Mouse (Mus musculus): ENCODE measurements around the gene Extl1.
A peak's percentile ranks its signal among the peaks of the same experiment; 100 is the strongest.
"Not testable (repeated sequence)": the region's sequence is repeated elsewhere in the genome, so short reads cannot be mapped to it uniquely, and the experiment has no call there.

The Extl1 gene

GRCm38 (mm10) chr4:134383750-134384149 is at the start of gene Extl1:
Gene Extl1, minus strand, starts transcription at chr4:134383850.
- DNase-seq (ENCODE audit: low spot score in 2 of 2), result not testable (repeated sequence)

DNA sequence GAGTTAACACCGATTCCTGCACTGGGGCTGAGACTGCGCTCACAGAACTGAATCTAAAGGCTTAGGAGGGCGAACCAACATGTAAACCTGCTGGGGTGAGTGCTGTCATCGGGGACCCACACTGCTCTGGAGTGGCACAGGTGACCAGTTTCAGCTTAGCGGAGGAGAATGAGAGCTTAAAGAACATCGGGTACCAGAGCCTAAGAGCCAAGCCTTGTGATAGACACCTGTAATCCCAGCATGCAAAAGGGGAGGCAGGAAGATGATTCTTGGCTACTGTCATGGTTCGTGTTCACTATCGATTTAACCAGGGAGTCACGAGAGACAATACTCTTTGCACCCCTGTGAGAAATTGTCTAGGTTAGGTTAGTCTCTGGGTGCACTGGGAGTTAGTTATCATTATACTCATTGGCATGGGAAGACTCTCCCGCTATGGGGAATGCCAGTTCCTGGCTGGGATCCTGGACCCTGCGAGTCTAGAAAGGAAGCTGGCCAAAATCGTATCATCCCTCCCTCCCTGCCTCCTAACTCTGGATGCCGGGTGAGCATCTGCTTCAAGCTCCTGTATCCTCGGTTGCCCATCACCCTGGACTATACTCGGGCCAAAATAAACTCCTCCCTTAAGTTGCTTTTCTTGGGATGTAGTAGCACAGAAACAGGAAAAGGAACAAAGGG is 49.2 kb upstream of the Extl1 start:
- DNase-seq (ENCODE audit: low spot score in 2 of 2), result no peak

GRCm38 (mm10) chr4:134430381-134431004 is 46.8 kb upstream of the Extl1 start:
- peak; percentile 92 to 95 for DNase-seq (ENCODE audit: low spot score in 2 of 2)

DNA sequence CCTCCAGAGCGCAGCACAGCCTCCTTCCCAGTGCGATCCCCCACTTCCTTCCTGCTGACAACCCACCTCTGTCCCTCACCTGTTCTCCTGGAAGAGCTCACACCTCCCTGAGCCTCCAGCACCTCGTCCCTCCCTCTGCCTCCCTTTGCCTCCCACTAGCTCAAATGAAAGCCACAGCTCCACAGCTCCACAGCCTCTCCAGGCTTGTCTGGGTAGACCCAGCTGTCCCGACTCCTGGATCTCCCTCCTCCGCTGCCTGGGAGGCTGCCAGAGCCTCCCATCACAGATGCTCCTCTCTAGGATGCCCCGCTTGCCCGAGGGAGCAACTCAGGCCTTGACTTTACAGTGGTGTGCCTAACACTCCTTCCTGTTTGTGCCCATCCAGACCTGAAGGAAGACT is 41.4 kb upstream of the Extl1 start:
- DNase-seq (ENCODE audit: low spot score in 2 of 2), result peak in 1 of 2 experiments; percentile 51

- DNase-seq (ENCODE audit: low spot score in 2 of 2), result peak in 1 of 2 experiments; percentile 19
These were observed 40.3 kb upstream of the Extl1 start for GRCm38 (mm10) chr4:134423949-134424348.

GRCm38 (mm10) chr4:134421971-134422370 is 38.3 kb upstream of the Extl1 start:
- DNase-seq (ENCODE audit: low spot score in 2 of 2), result no peak

DNA sequence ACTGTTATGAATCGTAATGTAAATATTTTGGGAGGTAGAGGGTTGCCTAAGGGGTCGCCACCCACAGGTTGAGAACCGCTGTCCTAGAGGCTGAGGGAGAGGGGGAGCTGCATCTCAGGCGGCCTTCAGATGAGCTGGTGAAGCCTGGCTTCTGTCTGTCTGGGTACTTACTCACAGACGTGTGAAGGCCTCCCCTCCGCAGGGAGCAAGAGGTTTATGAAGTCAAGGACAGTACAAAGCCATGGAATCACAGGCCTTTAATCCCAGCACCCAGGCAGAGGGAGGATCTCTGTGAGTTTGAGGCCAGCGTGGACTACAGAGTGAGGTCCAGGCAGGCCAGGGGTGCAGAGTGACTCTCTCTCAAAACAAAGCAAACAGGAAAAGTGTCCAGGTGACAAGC is 33.5 kb upstream of the Extl1 start:
- DNase-seq (ENCODE audit: low spot score in 2 of 2), result no peak

DNA sequence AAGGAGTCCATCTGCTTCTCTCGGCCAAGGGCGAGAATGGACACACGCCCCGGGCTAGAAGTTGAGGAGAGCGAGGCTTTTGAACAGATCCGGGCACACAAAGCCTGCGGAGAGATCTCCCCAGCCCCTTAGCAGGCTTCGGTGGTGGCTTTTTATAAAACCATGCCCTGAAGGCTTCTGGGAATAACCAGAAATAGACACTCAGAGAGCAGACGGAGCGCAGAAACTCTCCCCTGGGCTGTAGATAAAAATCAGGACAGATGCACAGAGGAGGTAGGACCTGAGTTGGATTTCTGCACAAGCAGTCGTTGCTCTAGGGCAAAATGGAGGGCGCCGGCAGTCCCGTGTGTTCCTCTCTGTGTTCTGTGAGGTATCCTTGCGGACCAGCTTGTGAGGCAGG is 33.0 kb upstream of the Extl1 start:
- peak in 1 of 2 experiments; percentile 70 for DNase-seq (ENCODE audit: low spot score in 2 of 2)

- DNase-seq (ENCODE audit: low spot score in 2 of 2), result peak; percentile 56 to 63
These were observed 32.5 kb upstream of the Extl1 start for GRCm38 (mm10) chr4:134416177-134416576.

DNA sequence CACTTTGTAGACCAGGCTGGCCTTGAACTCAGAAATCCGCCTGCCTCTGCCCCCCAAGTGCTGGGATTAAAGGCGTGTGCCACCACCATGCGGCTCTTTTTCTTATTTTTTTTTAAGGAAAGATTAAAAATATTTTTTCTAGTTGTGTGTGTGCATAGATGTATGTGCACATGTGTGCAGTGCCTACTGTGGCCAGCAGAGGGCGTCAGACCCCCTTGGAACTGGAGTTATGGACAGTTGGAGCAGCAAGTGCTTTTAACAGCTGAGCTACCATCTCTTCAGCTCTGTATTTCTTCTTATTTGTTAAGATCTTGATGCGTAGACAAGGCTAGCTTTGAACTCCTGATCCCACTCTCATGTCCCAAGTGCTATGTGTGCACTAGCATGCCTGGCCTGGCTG is 25.6 kb upstream of the Extl1 start:
- DNase-seq (ENCODE audit: low spot score in 2 of 2), result no peak

GRCm38 (mm10) chr4:134403721-134404120 is 20.1 kb upstream of the Extl1 start:
- DNase-seq (ENCODE audit: low spot score in 2 of 2), result no peak

DNA sequence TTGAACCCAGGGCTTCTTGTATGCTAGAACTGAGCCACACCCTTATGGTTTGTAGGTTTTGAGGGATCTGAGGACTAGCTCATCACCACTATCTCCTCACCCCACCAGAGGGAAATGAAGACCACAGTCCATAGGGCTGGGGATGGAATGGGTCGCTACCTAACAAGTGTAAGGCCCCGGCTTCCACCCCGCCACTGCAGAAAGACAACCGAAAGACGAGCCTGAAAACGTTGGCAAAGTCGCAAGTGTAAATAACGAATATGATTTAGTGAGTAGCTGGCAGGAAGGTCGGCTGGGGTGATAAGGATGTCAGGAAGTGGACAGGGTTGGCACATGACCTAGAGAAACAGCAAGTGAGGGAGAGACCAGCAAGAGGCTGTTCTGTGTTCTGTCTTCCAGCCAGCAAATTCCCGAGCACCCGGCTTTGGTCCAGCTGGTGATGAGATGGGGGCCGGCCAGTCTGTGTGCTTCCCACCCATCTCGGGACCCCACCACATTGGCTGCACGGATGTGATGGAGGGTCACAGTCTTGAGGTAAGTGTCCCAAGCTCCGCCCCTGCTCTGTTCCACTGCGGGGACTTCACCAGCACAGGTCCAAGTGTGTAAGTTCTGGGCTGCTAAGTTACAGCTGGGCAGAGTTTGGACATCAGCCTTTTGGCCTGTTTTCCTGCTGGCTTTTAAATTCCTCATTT is 19.1 kb upstream of the Extl1 start:
- no peak for DNase-seq (ENCODE audit: low spot score in 2 of 2)

- DNase-seq (ENCODE audit: low spot score in 2 of 2), result no peak
These were observed 18.4 kb upstream of the Extl1 start for GRCm38 (mm10) chr4:134401856-134402570.

- peak; percentile 82 to 86 for DNase-seq (ENCODE audit: low spot score in 2 of 2)
These were observed 17.6 kb upstream of the Extl1 start for GRCm38 (mm10) chr4:134401181-134401661.

DNA sequence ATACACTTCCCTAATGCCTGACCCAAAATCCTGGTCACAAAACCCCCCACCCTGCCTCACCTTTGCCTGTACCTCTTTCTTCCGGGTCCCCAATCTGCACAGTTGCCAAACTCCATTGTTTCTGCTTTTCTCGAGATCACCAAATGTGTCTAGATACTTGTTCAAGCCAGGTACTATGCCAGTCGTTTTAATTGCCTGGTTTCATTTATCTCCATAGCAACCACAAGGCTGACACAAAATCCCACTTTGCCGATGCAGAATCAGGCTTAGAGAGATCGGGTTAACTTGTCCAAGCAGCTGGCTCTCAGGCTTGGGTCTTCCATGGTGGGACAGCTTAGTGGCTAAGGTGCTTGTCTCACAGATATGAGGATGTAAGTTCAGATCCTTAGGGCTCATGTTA is 16.6 kb upstream of the Extl1 start:
- no peak for DNase-seq (ENCODE audit: low spot score in 2 of 2)

DNA sequence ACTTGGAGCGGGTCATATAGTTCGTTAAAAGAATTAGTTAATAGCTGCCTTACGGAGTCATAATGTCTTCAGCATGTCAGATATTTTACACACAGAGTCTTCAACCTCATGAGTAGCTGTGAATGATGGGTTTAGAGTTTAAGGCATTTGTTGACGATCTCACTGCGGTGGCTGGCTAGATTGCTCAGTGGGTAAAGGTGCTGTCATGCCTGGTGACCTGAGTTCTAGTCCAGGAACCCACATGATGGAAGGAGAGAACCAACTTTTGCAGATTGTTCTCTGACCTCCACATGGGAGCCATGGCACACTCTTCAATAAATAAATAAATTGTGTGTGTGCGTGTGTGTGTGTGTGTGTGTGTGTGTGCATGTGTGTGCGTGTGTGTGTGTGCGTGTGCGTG is 14.1 kb upstream of the Extl1 start:
- no peak for DNase-seq (ENCODE audit: low spot score in 2 of 2)

DNA sequence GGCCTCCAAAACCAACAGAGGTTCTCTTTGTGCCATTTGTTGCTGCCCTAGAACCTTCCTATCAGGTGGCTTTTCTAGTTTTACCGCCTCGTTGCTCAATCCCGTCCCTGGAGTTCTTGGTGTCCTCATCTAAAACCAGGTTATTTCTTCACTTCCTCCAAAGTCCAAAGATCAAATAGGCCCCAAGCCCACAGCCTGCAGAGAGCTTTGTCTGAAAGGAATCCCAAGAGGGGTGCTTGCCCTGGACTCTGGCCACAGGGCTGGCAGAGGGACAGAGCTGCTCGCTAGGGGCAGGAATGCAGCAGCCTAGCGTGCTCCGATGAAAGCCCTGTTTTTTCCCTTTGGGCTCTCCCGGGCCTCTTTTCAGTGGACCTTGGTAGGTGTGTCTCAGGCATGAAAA is 13.5 kb upstream of the Extl1 start:
- no peak for DNase-seq (ENCODE audit: low spot score in 2 of 2)

GRCm38 (mm10) chr4:134395977-134396825 is 12.6 kb upstream of the Extl1 start, which contains the start of gene Pafah2:
Gene Pafah2, plus strand, starts transcription at chr4:134396320.
- DNase-seq (ENCODE audit: low spot score in 2 of 2), result peak; percentile 94 to 97

GRCm38 (mm10) chr4:134395142-134395541 is 11.5 kb upstream of the Extl1 start:
- no peak for DNase-seq (ENCODE audit: low spot score in 2 of 2)

DNA sequence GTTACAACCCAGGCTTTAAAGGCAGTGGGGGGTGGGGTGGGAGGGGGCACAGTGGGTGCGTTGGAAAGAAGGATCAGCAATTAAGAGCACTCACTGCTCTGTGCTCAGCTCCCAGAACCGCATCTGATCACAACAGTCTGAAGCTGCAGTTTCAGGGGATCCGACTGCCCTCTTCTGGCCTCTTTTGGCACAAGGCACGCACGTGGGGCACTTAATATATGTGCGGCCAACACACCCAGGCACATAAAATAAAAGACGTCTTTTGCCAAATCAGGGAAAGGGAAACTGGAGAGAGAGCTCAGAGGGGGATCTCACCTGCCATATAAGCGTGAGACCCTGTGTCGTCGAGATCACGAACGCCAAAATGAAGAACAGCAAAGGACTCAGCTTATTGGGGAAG is 9.4 kb upstream of the Extl1 start:
- no peak for DNase-seq (ENCODE audit: low spot score in 2 of 2)

GRCm38 (mm10) chr4:134392595-134392994 is 8.9 kb upstream of the Extl1 start:
- peak in 1 of 2 experiments; percentile 61 for DNase-seq (ENCODE audit: low spot score in 2 of 2)
